Mouse (Mus musculus) hematopoietic stem cell, adult 5-6 weeks (primary cell): ENCODE measurements around the gene Tada1. TPM values are rescaled to one million over a fixed set of nuclear protein-coding genes. Genes with fewer than 3 reads are reported as not detected.

Experiments
- ATAC-seq, 2 experiments: fragments of 125-278 bp in 1 of 2; replicated peaks in 1 of 2; 2 replicates each; pipeline ENCODE4 v1.8.0; 2016 to 2017; ENCODE audit warnings: inconsistent platforms in 2 of 2, mild to moderate bottlenecking in 2 of 2, moderate number of reproducible peaks in 2 of 2, low read depth in 1 of 2, moderate TSS enrichment in 1 of 2; ENCODE audit not compliant: low FRiP score in 2 of 2, poor library complexity in 2 of 2, severe bottlenecking in 2 of 2, insufficient read depth in 1 of 2, low TSS enrichment in 1 of 2
- total RNA-seq: library from RNA; stranded (forward); fragments of 172-1452, 232-1000 nt; gene quantifications from 2 replicates; pipeline ENCODE4 v1.2.3, GENCODE M21; 2017

Gene Tada1
- total RNA-seq, 1 experiment from 2014 or later, result 43.5 TPM

DNA sequence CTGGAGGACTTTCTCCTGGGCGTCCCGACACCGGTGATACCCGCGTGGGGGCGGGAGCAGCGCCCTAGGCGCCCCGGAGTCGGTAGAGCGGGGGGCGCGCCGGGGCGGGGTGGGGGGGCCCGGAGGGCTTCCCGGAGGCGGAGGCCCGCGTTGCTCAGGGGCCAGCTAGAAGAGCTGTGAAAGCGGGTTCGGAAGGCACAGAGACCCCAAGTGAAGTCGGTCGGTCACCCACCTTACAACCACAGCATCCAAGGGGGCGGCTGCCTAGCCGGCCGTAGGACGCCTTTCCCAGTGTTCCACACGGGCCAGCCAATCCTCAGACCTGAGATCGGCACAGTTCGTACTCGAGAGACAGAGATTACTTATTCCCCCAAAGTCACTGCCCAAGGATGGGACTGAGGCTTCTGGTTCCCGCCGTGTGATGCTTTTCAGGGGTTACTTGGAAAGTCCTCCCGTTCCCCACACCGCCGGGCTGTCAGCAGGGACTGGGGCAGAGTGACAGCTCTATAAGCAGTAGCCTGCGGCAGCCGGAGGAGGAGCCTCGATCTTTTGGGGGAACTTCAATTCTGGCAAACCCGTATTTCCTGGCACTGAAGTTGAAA lies 834 bp downstream of the Tada1 start:
- peak; percentile 72 to 76 for ATAC-seq

DNA sequence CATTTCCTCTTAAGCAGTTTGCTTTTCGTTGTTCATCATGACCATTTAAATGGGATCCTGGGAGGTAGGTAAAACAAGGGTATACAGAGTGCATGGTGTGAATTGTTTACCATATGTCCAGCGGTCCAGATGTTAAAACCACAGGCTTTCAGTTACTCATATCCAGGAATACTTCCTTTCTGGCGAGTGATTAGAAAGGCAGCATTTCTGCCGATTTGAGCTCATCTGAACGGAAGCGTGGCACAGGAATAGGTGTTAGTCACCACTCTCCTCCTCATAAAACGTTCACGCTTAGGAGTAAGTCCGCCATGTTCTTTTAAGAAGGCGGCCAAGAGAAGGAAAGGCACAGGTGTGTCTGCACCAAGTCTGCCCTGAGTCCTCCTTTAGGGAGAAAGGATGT lies 2.4 kb downstream of the Tada1 start:
- no peak for ATAC-seq

DNA sequence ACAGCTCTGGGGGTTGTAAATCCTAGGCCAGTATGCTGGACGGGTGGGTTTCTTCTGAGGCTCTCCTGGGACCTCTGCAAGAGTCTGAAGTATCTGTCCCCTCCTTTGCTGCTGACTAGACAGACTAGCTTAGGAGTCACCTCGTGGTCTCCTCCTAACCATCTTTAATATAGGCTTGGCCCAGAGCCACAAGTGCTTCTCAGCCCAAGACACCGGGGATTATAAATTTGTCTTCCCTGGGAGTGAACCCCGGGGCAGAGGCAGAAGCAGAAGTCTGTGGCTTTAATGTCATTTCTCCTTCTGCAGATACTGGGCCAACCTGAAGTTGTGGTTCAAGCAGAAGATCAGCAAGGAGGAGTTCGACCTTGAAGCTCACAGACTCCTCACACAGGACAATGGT lies 2.9 kb downstream of the Tada1 start:
- ATAC-seq, result peak in 1 of 2 experiments; percentile 28; a peak in 3 of 4 replicates

GRCm38 (mm10) chr1:166382626-166383025 lies 3.7 kb downstream of the Tada1 start:
- no peak for ATAC-seq

DNA sequence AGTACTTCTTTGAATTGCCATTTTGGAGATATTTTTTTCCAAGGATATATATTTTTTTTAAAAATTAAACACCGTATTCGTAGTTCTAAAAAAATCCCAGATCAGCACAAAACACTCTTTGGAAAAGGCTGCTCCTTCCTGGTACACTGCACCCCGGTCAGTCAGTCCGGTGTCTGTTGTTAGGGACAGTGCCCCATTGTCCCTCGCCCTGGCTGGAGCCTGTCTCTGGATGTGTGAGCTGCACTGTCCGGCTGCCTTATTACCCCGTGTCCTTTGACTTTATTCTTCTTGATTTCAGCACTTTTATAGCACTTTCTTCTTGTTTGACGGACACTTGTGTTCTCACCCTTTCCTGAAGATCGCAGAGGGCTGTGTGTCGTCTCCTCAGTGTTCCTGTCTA lies 5.7 kb downstream of the Tada1 start:
- ATAC-seq, result no peak

DNA sequence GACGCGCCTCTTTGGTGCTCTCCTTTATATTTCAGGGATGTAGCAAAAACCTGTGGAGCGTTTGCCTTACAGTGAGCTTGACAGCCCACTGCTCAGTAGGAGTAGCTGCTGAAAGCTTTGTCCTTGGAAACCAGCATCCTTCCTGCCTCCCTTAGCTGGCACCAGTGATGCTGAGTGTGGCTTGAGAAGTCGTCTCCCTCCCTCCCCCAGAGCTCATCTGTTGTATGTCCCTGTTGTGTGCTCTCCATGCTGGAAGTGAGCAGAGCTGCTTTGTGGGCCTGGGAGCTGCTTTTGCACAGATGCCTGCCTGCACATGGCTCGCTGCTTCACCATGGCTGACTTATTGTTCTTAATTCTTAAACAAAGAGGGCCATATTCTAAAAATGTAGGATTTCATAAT lies 6.5 kb downstream of the Tada1 start:
- no peak for ATAC-seq

DNA sequence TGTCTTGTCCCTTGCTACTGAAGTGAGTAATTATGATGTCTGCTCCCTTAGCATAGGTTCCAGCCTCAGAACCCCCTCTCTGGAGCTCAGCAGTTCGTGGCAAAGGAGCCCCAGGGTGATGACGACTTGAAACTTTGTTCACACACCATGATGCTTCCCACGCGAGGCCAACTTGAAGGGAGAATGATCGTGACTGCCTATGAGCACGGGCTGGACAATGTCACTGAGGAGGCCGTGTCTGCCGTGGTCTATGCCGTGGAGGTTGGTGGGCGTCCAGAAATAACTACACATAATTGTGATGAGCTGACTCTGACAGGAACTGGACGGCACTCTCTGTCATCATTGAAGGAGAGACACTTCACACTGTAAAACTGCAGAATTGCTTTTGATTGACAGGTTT lies 9.6 kb downstream of the Tada1 start:
- no peak for ATAC-seq

GRCm38 (mm10) chr1:166389406-166390125 lies 10.7 kb downstream of the Tada1 start:
- ATAC-seq, result no peak

GRCm38 (mm10) chr1:166391671-166392070 lies 12.8 kb downstream of the Tada1 start:
- no peak for ATAC-seq

- no peak for ATAC-seq
Measured at GRCm38 (mm10) chr1:166394770-166395169, 15.9 kb downstream of the Tada1 start.

DNA sequence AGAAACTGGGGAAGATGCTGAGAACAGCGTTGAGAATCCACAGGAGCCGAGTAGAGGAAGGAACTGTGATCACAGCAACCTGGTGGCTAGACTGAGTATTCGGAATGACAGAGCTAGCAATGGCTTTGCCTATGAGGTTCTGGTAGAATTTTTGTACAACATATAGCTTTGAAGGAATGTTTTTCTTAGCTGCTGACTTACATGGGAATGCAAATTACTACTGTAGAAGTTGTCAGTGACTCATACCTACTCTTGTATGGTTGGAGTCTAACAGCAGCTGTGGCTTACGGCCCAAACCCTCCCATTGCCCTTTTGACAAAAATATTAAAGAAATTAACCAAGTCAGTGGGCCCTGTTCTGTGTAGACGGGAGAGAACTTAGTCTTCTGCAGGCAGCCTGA lies 16.8 kb downstream of the Tada1 start:
- no peak for ATAC-seq

GRCm38 (mm10) chr1:166396381-166396780 lies 17.5 kb downstream of the Tada1 start:
- no peak for ATAC-seq

GRCm38 (mm10) chr1:166401455-166401854 lies 22.6 kb downstream of the Tada1 start:
- no peak for ATAC-seq

DNA sequence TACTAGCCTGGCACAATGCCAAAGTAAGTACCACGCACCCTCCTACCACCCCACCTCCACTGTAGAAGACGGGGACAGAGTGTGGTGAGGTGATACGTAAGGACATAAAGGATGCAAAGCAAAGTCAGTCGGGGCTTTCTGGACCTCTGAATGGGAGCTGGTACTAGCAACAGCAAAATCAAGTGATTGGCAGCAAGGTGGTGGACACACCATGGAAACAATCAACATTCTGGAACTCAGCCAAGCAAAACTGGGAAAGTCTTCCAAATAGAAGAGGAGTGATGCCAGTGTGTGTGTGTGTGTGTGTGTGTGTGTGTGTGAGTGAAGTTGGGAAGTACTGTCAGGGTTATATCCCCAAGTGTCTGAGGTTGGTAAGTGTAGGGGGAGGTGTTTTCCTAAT lies 23.1 kb downstream of the Tada1 start:
- ATAC-seq, result no peak

DNA sequence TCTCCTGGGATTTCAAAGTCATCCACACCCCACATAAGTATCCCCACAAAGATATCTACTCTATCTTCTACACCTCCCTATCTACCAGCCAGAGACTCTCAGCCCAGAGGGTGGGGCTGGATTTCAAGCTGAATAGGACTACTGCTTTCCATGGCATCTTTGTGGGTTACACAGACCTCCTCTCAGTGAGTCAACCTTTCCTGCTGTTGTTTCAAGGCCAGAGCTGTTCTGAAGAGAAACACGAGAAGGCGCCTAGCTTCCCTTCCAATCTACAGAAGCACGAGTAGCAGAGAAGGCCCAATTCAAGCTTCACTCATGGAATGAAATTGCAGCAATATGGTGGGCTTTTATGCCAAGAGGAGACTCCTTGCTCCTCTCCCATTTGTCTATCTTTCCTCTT lies 24.9 kb downstream of the Tada1 start:
- ATAC-seq, result no peak

GRCm38 (mm10) chr1:166409177-166409700 lies 30.3 kb downstream of the Tada1 start:
- ATAC-seq, result peak; percentile 37 to 51; a peak in 3 of 4 replicates

GRCm38 (mm10) chr1:166409701-166410220 lies 30.9 kb downstream of the Tada1 start, which contains the start of gene Pogk:
Gene Pogk, minus strand, starts transcription at chr1:166409863.
- peak; percentile 72 to 88 for ATAC-seq

DNA sequence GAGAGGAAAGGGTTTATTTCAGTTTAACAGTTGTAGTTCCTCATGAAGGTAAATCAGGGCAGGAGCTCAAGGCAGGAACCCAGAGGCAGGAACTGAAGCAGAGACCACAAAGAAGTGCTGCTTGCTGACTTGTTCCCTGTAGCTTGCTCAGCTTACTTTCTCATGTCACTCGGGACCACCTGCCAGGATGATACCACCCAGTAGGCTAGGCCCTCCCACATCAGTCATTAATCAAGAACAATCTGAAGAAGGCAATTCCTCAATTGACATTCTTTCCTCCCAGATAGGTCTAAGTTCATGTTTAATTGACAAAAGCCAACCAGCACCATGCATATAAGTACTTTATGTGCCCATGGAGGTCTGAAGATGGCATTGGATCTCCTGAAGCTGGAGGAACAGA lies 32.6 kb downstream of the Tada1 start:
- no peak for ATAC-seq
